Mouse (Mus musculus) liver, embryonic 13.5 days (tissue): Measurements from ENCODE around the gene Pdcd7. TPM values are rescaled to one million over a fixed set of nuclear protein-coding genes. Genes with fewer than 3 reads are reported as not detected.
"Not testable (repeated sequence)": the region's sequence is repeated elsewhere in the genome, so short reads cannot be mapped to it uniquely, and the experiment has no call there.

Experiments used
- ATAC-seq: fragments of 200-750 bp; cut with Nextera tagmentation; 2 replicates; pipeline ENCODE4 v1.8.0; 2017; ENCODE audit warnings: low read depth, mild to moderate bottlenecking, moderate number of reproducible peaks, moderate library complexity
- DNase-seq: peaks from one replicate; pipeline ENCODE4 v3.0.0; 2022
- H3K27ac ChIP-seq: fragments of 300-500 bp; sonication (generic); 2 replicates; pipeline ENCODE4 v1.5.1; 2015; ENCODE audit warnings: moderate library complexity, mild to moderate bottlenecking, inconsistent platforms
- H3K27me3 ChIP-seq: fragments of 300-500 bp; sonication (generic); 2 replicates; pipeline ENCODE4 v1.6.1; 2015; ENCODE audit warnings: mild to moderate bottlenecking, inconsistent platforms
- H3K36me3 ChIP-seq: fragments of 300-500 bp; sonication (generic); 2 replicates; pipeline ENCODE4 v1.6.1; 2015; ENCODE audit warnings: mild to moderate bottlenecking, inconsistent platforms
- H3K4me1 ChIP-seq: fragments of 300-500 bp; sonication (generic); replicated peaks from 2 replicates; pipeline ENCODE4 v1.6.1; 2015; ENCODE audit warnings: inconsistent platforms
- H3K4me2 ChIP-seq: fragments of 300-500 bp; sonication (generic); 2 replicates; pipeline ENCODE4 v1.6.1; 2015; ENCODE audit warnings: inconsistent platforms, mild to moderate bottlenecking, moderate library complexity
- H3K4me3 ChIP-seq: fragments of 300-500 bp; sonication (generic); replicated peaks from 2 replicates; pipeline ENCODE4 v1.5.1; 2015; ENCODE audit warnings: mild to moderate bottlenecking, inconsistent platforms
- H3K9ac ChIP-seq: fragments of 300-500 bp; sonication (generic); 2 replicates; pipeline ENCODE4 v1.6.1; 2015; ENCODE audit warnings: mild to moderate bottlenecking, inconsistent platforms
- H3K9me3 ChIP-seq: fragments of 300-500 bp; sonication (generic); replicated peaks from 2 replicates; pipeline ENCODE4 v1.6.1; 2016; ENCODE audit warnings: inconsistent platforms
- WGBS: fragments of 180-500 bp; shearing (Covaris S2); methylation state at CpG from one replicate; pipeline ENCODE4 v1.1.7; 2015; ENCODE audit not compliant: insufficient replicate concordance; 5-methylcytosine and 5-hydroxymethylcytosine counted together
- polyA plus RNA-seq: library from polyadenylated mRNA; unstranded; fragments of >200 nt; fragmentation: Nextera tagmentation; extraction: Ambion mirVana; gene quantifications from 2 replicates; pipeline ENCODE4 v1.2.1, GENCODE M21; 2015

Pdcd7 gene
- polyA plus RNA-seq, 1 experiment from 2014 or later = 4.4 TPM

DNA sequence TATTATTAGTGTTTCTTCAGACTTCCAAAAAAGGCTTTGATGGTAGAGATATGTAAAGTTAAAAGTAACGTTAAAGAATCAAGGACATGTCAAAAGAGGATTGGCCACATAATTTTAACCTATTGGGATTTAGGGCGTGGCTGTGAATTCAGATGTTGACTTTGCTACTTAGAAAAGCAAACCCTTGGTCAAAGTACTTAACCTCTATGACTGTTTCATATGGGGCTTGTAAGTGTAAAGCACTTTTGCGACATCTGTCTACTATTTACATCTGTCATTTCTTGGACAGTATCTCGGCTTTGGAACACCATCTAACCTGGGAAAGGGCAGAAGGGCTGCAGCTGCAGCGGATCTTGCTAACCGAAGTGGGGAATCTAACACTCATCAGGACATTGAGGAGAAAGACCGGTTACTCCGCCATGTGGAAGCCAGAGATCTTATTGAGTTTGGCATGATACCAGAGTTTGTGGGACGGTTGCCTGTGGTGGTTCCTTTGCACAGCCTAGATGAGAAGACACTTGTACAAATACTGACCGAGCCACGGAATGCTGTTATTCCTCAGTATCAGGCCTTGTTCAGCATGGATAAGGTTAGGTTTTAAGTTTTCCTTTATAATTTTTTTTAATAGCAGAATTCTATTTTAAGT lies 23.5 kb upstream of the Pdcd7 start:
- Histone ChIP-seq H3K4me1 (no peaks in the 10 kb centered on the region), H3K36me3 (peaks cover 73% of the 10 kb centered on the region), H3K27me3 (no peaks in the 10 kb centered on the region), H3K27ac (no peak overlapping the region), H3K4me3 (no peak overlapping the region), H3K4me2 (no peak overlapping the region), H3K9me3 (no peaks in the 10 kb centered on the region), H3K9ac (no peak overlapping the region)
- WGBS = 84% methylated on average over 11 of the region's 11 CpGs
- DNase-seq (no peak), ATAC-seq (no peak)

DNA sequence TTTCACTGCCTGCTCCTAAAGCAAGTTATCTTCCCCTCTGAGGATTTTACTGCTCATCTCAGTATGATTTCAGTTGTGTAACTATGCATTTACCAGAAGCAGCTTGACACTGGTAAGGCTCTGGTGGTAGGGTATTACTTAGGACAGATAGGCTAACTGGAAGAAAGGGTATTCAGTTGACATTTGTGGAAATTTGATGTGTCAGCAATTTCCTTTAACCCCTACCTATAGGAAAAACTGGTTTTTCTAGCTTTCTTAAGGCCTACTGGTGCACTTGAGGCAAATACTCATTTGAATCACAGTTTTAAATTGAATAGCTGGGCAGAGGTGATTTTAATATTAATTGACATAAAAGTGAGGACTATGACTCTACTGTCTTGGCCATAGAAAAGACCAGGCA lies 19.9 kb upstream of the Pdcd7 start:
- no peaks in the 10 kb centered on the region for H3K27me3 ChIP-seq
- H3K9ac ChIP-seq = no peak overlapping the region
- H3K4me3 ChIP-seq = no peak overlapping the region
- DNase-seq = no peak
- H3K9me3 ChIP-seq = no peaks in the 10 kb centered on the region
- H3K27ac ChIP-seq = no peak overlapping the region
- no peak overlapping the region for H3K4me2 ChIP-seq
- ATAC-seq = no peak
- no peaks in the 10 kb centered on the region for H3K4me1 ChIP-seq
- peaks cover 75% of the 10 kb centered on the region for H3K36me3 ChIP-seq

DNA sequence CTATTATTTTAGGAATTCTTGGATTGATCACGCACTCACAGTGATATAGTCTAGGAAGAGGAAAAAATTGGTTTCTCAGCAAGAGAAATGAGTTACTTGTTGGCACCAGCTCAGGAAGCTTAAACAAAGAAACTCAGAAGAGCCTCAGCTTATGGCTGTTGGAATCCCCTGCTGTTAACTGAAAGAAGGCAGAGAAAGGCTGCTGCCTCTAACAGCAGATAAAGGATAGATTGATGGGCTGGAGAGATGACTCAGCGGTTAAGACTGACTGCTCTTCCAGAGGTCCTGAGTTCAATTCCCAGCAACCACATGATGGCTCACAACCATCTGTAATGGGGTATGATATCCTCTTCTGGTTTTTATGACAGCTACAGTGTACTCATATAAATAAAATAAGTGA lies 18.5 kb upstream of the Pdcd7 start:
- WGBS = 85% methylated on average over 2 of the region's 2 CpGs
- H3K9me3 ChIP-seq = no peaks in the 10 kb centered on the region
- H3K36me3 ChIP-seq = peaks cover 66% of the 10 kb centered on the region

DNA sequence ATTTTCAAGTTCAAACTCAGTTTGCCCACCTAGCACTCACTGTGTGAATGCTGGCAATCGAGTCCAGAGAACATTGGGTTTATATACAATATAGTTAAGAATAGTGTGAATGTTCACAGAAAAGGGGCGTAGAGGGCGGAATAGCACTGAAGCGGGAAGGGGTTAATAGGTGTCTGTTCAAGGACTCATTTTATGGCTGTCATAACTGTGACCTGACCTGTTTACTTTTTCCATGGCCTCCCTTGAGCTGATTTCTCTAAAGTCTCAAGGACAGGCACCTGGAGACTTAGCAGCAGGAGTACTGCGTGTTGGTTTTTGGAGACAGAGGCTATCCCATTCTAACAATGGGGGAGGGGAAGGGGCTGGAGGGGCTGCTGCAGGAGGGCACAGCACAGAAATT lies 11.9 kb upstream of the Pdcd7 start:
- Histone ChIP-seq H3K4me2 (no peak overlapping the region), H3K27ac (no peak overlapping the region), H3K4me1 (no peaks in the 10 kb centered on the region), H3K27me3 (no peaks in the 10 kb centered on the region), H3K36me3 (peaks cover 7% of the 10 kb centered on the region), H3K9ac (no peak overlapping the region), H3K4me3 (no peak overlapping the region), H3K9me3 (no peaks in the 10 kb centered on the region)
- DNase-seq (no peak), ATAC-seq (no peak)
- 83% methylated on average over 5 of the region's 5 CpGs for WGBS

More for the DNA sequence above, 18.5 kb upstream of the Pdcd7 start:
- H3K9ac ChIP-seq = no peak overlapping the region
- no peak overlapping the region for H3K4me3 ChIP-seq
- H3K27ac ChIP-seq = no peak overlapping the region
- ATAC-seq = no peak
- no peak overlapping the region for H3K4me2 ChIP-seq
- H3K27me3 ChIP-seq = no peaks in the 10 kb centered on the region
- H3K4me1 ChIP-seq = no peaks in the 10 kb centered on the region
- DNase-seq = no peak

DNA sequence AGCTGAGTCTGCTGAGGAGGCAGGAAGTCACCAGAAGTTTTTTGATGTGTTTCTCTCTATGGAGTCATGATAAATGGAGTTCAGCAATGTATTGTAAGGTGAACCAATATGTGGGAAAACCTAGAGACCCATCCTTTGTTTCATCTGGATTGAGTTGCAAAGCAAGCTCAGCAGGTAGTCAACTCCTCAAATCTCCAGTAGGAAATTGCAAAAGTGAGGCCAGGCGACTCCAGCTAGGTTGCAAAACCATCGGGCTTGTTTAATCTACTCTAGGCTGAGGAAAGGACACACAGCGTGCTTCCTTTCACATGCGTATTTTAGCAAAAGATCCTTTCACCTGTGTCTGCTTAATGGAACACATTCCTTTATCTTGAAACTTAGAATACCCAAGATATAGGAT lies 6.8 kb upstream of the Pdcd7 start:
- DNase-seq (no peak), ATAC-seq (no peak)
- Histone ChIP-seq H3K27ac (no peak overlapping the region), H3K4me2 (no peak overlapping the region), H3K36me3 (no peaks in the 10 kb centered on the region), H3K4me3 (no peak overlapping the region), H3K9ac (no peak overlapping the region), H3K27me3 (no peaks in the 10 kb centered on the region), H3K9me3 (0 out of 2 replicates have a peak, but pooled peaks cover 4% of the 10 kb centered on the region), H3K4me1 (no peaks in the 10 kb centered on the region)
- WGBS = 72% methylated on average over 4 of the region's 4 CpGs

DNA sequence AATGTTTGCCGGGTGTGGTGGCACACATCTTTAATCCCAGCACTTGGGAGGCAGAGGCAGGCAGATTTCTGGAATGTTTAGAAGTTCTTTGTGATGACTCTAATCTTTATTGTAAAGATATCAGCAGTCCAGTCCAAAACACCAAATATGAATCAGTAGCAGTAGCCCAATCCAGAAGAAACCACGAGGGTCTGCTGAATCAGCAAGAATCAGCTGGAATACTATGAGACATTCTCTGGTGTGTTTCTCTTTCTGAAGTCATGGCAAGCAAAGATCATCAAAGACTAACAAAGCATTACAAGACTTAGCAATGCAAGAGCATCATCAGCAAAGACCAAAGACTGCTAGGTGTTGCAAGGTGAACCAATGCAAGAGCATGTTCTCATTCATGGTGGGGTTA lies 5.5 kb upstream of the Pdcd7 start:
- no peak overlapping the region for H3K27ac ChIP-seq
- no peak overlapping the region for H3K4me3 ChIP-seq
- H3K4me2 ChIP-seq = no peak overlapping the region
- H3K4me1 ChIP-seq = 0 out of 2 replicates have a peak, but pooled peaks cover 2% of the 10 kb centered on the region
- no peak overlapping the region for H3K9ac ChIP-seq
- no peaks in the 10 kb centered on the region for H3K27me3 ChIP-seq
- ATAC-seq (no peak), DNase-seq (no peak)
- H3K9me3 ChIP-seq = 0 out of 2 replicates have a peak, but pooled peaks cover 4% of the 10 kb centered on the region
- WGBS = 82% methylated on average over 2 of the region's 2 CpGs
- no peaks in the 10 kb centered on the region for H3K36me3 ChIP-seq

DNA sequence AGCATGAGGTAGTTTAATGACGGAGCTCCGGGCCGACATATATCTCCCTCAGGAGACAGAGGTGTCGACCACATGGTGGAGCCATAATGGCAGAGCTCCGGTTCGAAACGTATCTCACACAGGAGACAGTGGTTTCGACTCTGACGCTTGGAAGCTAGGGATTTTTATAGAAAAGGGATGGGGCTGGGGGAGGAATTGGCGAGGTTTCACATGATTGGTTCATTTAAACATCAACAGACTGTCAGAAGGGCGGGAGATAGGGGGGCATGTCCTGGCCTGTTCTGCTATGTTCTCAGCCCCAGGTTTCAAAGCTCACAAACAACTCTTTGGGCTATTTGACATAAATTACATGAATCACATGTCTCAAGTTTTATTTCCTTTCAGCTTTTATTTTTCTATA lies 465 bp upstream of the Pdcd7 start:
- WGBS = 69% methylated on average over 11 of the region's 11 CpGs
- peak overlapping the region; percentile 98 for H3K4me3 ChIP-seq
- H3K9ac ChIP-seq = peak overlapping the region; percentile 96
- H3K36me3 ChIP-seq, H3K27me3 ChIP-seq, ATAC-seq, H3K9me3 ChIP-seq, DNase-seq: not testable (repeated sequence)
- H3K4me2 ChIP-seq = peak overlapping the region; percentile 96
- H3K4me1 ChIP-seq = peaks cover 38% of the 10 kb centered on the region
- peak overlapping the region; percentile 97 for H3K27ac ChIP-seq

DNA sequence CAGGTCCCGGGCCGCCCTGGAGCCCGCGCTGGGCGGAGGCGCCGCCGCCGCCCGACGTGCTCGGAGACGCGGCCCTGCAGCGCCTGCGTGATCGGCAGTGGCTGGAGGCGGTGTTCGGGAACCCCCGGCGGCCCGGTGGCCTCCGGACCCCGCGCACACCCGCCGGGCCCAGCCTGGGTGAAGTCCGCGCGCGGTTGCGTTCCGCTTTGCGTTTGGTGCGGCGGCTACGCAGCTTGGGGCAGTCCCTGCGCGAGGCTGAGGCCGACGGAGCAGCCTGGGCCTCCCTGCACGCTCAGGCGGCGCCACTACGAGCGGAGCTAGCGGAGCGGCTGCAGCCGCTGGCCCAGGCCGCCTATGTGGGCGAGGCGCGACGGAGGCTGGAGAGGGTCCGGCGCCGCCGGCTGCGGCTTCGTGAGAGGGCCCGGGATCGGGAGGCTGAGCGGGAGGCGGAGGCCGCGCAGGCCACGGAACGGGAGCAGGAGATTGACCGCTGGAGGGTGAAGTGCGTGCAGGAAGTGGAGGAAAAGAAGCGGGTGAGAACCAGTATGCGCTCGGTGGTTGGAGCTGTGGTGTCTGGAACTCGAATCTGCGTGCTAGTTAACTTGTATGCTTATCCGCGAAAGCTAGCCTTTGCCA lies 690 bp downstream of the Pdcd7 start:
- DNase-seq (peak; percentile 56), ATAC-seq (peak; percentile 84)
- under 1% methylated on average over 75 of the region's 77 CpGs for WGBS
- Histone ChIP-seq H3K27me3 (no peaks in the 10 kb centered on the region), H3K4me2 (peak overlapping the region; percentile 96), H3K27ac (peak overlapping the region; percentile 97), H3K36me3 (no peaks in the 10 kb centered on the region), H3K9ac (peak overlapping the region; percentile 96), H3K4me3 (peak overlapping the region; percentile 98), H3K4me1 (peaks cover 43% of the 10 kb centered on the region), H3K9me3 (no peaks in the 10 kb centered on the region)

DNA sequence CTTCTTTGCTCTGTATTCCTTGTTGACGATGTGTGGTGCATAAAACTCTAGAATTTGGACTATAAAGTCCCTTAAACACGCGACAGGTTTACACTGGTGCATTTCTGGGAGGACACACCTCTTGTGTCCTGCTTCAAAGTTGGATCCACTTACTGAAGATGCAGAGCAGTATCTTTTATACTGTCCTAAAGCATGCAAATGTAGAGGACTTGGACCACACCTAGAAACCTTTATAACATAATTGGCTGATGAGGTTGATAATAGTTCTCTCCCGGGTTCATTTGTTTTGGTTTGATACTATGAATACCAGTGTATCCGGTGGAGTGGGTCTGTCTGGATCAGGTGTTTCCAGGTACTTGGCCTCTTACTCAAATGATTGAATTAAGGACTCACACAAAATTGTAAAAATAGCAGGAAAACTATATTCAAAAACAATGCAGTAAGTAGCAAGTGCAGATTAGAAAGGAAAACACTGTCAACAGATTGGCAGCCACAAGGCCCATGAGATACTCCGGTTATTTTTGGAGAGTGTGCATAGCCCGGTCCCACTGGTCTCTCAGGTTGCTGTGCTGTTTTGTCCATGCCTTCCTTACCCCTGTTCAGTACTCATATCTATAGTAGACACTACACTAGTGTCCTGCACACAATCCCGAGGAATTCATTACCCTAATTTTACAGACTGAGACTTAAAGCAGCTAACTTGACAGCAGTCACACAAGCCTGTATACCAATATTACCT lies 1.4 kb downstream of the Pdcd7 start:
- H3K9me3 ChIP-seq = no peaks in the 10 kb centered on the region
- H3K27ac ChIP-seq = peak overlapping the region; percentile 97
- peak overlapping the region; percentile 98 for H3K4me3 ChIP-seq
- DNase-seq (no peak), ATAC-seq (no peak)
- no peaks in the 10 kb centered on the region for H3K36me3 ChIP-seq
- peaks cover 43% of the 10 kb centered on the region for H3K4me1 ChIP-seq
- peak overlapping the region; percentile 96 for H3K4me2 ChIP-seq
- 24% methylated on average over 8 of the region's 8 CpGs for WGBS
- H3K9ac ChIP-seq = peak overlapping the region; percentile 96
- H3K27me3 ChIP-seq = no peaks in the 10 kb centered on the region

DNA sequence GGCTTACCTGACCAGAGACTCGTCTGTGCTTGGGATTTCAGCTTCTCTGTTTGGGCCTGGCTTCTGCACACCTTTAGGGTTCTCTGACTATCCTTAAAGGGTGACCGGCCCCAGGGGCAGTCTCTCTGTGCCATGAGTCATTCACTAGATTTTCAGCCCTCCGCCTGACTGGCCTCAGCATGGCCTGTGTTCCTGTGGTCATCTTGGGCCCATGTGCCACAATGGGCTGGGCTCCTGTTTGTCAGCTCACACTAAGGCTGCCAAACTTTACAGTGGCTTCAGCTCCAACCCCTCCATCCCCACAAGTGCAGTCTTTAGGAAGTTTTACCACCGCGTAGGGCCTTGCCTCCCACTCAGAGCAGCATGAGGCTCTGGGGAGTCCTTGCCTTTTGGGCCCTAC lies 7.3 kb downstream of the Pdcd7 start:
- H3K4me1 ChIP-seq = peaks cover 21% of the 10 kb centered on the region
- H3K27me3 ChIP-seq = no peaks in the 10 kb centered on the region
- H3K9me3 ChIP-seq = no peaks in the 10 kb centered on the region
- ATAC-seq (no peak), DNase-seq (no peak)
- H3K9ac ChIP-seq = no peak overlapping the region
- H3K27ac ChIP-seq = no peak overlapping the region
- no peak overlapping the region for H3K4me3 ChIP-seq
- peaks cover 38% of the 10 kb centered on the region for H3K36me3 ChIP-seq
- WGBS = 79% methylated on average over 5 of the region's 5 CpGs
- no peak overlapping the region for H3K4me2 ChIP-seq

DNA sequence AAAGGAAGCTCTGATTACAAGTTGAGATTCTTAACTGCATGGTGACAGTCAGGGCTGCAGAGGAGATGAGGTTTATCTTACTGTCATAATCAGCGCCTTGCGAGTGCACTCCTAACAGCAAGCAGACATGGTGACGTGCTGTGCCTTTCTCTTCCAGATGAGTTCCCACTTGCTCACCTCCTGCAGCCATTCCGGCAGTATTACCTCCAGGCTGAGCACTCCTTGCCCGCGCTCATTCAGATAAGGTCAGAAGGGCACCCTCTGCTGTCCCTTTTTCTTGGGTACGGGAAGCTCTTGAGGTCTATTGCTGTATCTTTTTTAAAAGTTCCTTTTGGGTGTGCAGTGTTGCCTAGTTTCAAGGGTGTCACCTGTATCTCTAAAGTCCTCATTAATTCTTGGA lies 10.7 kb downstream of the Pdcd7 start:
- 80% methylated on average over 7 of the region's 7 CpGs for WGBS

More for the DNA sequence above, 10.7 kb downstream of the Pdcd7 start:
- Histone ChIP-seq H3K9me3 (no peaks in the 10 kb centered on the region), H3K27me3 (no peaks in the 10 kb centered on the region), H3K4me2 (no peak overlapping the region), H3K36me3 (peaks cover 66% of the 10 kb centered on the region), H3K9ac (no peak overlapping the region), H3K4me1 (peaks cover 12% of the 10 kb centered on the region), H3K27ac (no peak overlapping the region), H3K4me3 (no peak overlapping the region)
- DNase-seq = no peak
- no peak for ATAC-seq
